Comparison of ENCODE assay signal across 19 mouse cellular contexts in the genomic region with DNA sequence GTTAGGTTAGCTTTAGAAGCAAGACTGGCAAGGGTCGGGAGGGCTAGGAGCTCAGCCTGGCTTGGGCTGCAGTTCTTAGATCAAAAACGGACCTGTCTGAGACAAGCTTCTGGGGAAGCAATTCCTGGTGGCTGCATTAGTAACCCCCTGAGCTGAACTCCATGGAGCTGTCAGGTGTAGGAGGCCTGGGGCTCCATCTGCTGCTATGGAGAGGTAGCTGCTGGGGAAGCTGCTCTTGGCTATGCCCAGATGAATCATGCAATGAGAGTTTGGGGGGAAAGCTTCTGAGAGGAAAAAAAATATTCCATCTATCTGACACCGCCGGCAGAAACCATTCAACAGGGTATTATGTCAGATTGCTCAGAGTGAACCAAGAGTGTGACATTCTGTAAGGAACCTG.
A peak's percentile ranks its signal among the peaks of the same experiment; 100 is the strongest.
DNase-seq lines count a peak whose midpoint lies in the region; ATAC-seq and TF ChIP-seq lines count a peak whose summit lies in the region.
"Had no signal": no experiment of that assay in that cellular context is flagged by ENCODE, and none has a peak within 500 bp of the region (broad histone marks: within the 10 kb centered on the region; RNA-seq: fewer than 3 reads in every experiment).

No protein-coding gene starts in this region.

- 76% methylated on average over 4 of the region's 4 CpGs for WGBS in intestine, postnatal 0 days
- 81% methylated on average over 4 of the region's 4 CpGs for WGBS in intestine, embryonic 15.5 days
- 80% methylated on average over 4 of the region's 4 CpGs for WGBS in midbrain, embryonic 10.5 days
- 85% methylated on average over 4 of the region's 4 CpGs for WGBS in midbrain, embryonic 13.5 days
- 76% methylated on average over 4 of the region's 4 CpGs for WGBS in stomach, embryonic 16.5 days
- WGBS in hindbrain, embryonic 13.5 days, result 81% methylated on average over 4 of the region's 4 CpGs

- H3K27ac ChIP-seq in intestine, postnatal 0 days (ENCODE audit: low read depth, low read length), result no peak overlapping the region
- no peak overlapping the region for H3K27ac ChIP-seq in intestine, embryonic 15.5 days
- H3K27ac ChIP-seq in midbrain, embryonic 10.5 days (replicated peaks), result 0 out of 2 replicates have a peak overlapping the region, but pooled peaks have one; percentile 34
- H3K27ac ChIP-seq in midbrain, embryonic 13.5 days, result no peak overlapping the region
- 0 out of 2 replicates have a peak overlapping the region, but pooled peaks have one; percentile 57 for H3K27ac ChIP-seq in stomach, embryonic 16.5 days (ENCODE audit: low read length)
- no peak overlapping the region for H3K27ac ChIP-seq in hindbrain, embryonic 13.5 days
- H3K27ac ChIP-seq: embryonic facial prominence, embryonic 13.5 days; forebrain, embryonic 12.5 days; heart, embryonic 15.5 days; hindbrain, embryonic 10.5 days; hindbrain, embryonic 15.5 days had no signal

- H3K9me3 ChIP-seq in intestine, postnatal 0 days (ENCODE audit: control insufficient read depth), result no peaks in the 10 kb centered on the region
- no peaks in the 10 kb centered on the region for H3K9me3 ChIP-seq in intestine, embryonic 15.5 days
- no peaks in the 10 kb centered on the region for H3K9me3 ChIP-seq in midbrain, embryonic 10.5 days (replicated peaks)
- no peaks in the 10 kb centered on the region for H3K9me3 ChIP-seq in midbrain, embryonic 13.5 days
- no peaks in the 10 kb centered on the region for H3K9me3 ChIP-seq in stomach, embryonic 16.5 days (replicated peaks; ENCODE audit: control insufficient read depth, low read length)
- no peaks in the 10 kb centered on the region for H3K9me3 ChIP-seq in hindbrain, embryonic 13.5 days
- H3K9me3 ChIP-seq: embryonic facial prominence, embryonic 13.5 days; forebrain, embryonic 12.5 days; heart, embryonic 15.5 days; hindbrain, embryonic 10.5 days; hindbrain, embryonic 15.5 days had no signal

- DNase-seq in midbrain, embryonic 10.5 days (ENCODE audit: low spot score), result no peak
- DNase-seq in Patski (ENCODE audit: low read depth, low spot score), result no peak
- DNase-seq: adrenal gland, postnatal 14 days; cerebellum, adult 18-20 months; cerebellum, postnatal 14 days; gastrocnemius, postnatal 10 days; heart, adult 18-20 months had no signal

- POLR2A ChIA-PET in Patski (lab: Charles Lee), result no interaction called here

- in situ Hi-C loops in Patski (cut with MboI; ENCODE audit: low pct_unique_long_range_greater_than_20kb), result loop anchor here (10.0 to 25.0 kb wide), 2 partner anchors 96 to 389 kb away; no protein-coding TSS in a partner anchor

- H3K4me2 ChIP-seq in intestine, postnatal 0 days (replicated peaks; ENCODE audit: low read depth), result no peak overlapping the region
- no peak overlapping the region for H3K4me2 ChIP-seq in intestine, embryonic 15.5 days (replicated peaks)
- H3K4me2 ChIP-seq in midbrain, embryonic 13.5 days (replicated peaks), result no peak overlapping the region
- H3K4me2 ChIP-seq in stomach, embryonic 16.5 days (ENCODE audit: low read depth, low read length), result no peak overlapping the region
- no peak overlapping the region for H3K4me2 ChIP-seq in hindbrain, embryonic 13.5 days
- H3K4me2 ChIP-seq: embryonic facial prominence, embryonic 13.5 days; forebrain, embryonic 12.5 days; heart, embryonic 11.5 days; heart, embryonic 15.5 days; hindbrain, embryonic 15.5 days had no signal

- 0 out of 2 replicates have a peak, but pooled peaks have one; percentile 29 for TF ChIP-seq CTCF in intestine, postnatal 0 days (IDR thresholded peaks at IDR 0.05; ENCODE audit: low read depth)
- peak; percentile 46 for TF ChIP-seq CTCF in Patski (IDR thresholded peaks at IDR 0.05)

- H3K9ac ChIP-seq in intestine, postnatal 0 days (ENCODE audit: low read depth, low read length), result no peak overlapping the region
- no peak overlapping the region for H3K9ac ChIP-seq in intestine, embryonic 15.5 days
- no peak overlapping the region for H3K9ac ChIP-seq in midbrain, embryonic 13.5 days (replicated peaks)
- H3K9ac ChIP-seq in stomach, embryonic 16.5 days (ENCODE audit: low read length), result no peak overlapping the region
- H3K9ac ChIP-seq in hindbrain, embryonic 13.5 days, result no peak overlapping the region
- H3K9ac ChIP-seq: embryonic facial prominence, embryonic 13.5 days; forebrain, embryonic 12.5 days; heart, embryonic 15.5 days; hindbrain, embryonic 15.5 days had no signal

- CTCF ChIA-PET in Patski (lab: Charles Lee), result interaction anchor here (1.1 to 1.6 kb wide), 5 partner anchors 9 to 151 kb away, joined by 3 to 6 read pairs (median 3); no protein-coding TSS in a partner anchor

- H3K4me1 ChIP-seq in intestine, postnatal 0 days (replicated peaks; ENCODE audit: control insufficient read depth, insufficient read depth, low read length), result no peaks in the 10 kb centered on the region
- 0 out of 2 replicates have a peak, but pooled peaks cover 4% of the 10 kb centered on the region for H3K4me1 ChIP-seq in intestine, embryonic 15.5 days (replicated peaks)
- H3K4me1 ChIP-seq in midbrain, embryonic 10.5 days, result peaks cover 12% of the 10 kb centered on the region
- peaks cover 13% of the 10 kb centered on the region for H3K4me1 ChIP-seq in midbrain, embryonic 13.5 days (replicated peaks)
- no peaks in the 10 kb centered on the region for H3K4me1 ChIP-seq in stomach, embryonic 16.5 days (ENCODE audit: control insufficient read depth, insufficient read depth, low read length)
- H3K4me1 ChIP-seq in hindbrain, embryonic 13.5 days (replicated peaks), result no peaks in the 10 kb centered on the region
- H3K4me1 ChIP-seq: embryonic facial prominence, embryonic 13.5 days had no signal

- H3K4me3 ChIP-seq in intestine, postnatal 0 days (ENCODE audit: low read depth, low read length), result no peak overlapping the region
- no peak overlapping the region for H3K4me3 ChIP-seq in intestine, embryonic 15.5 days (replicated peaks)
- H3K4me3 ChIP-seq in midbrain, embryonic 10.5 days, result no peak overlapping the region
- no peak overlapping the region for H3K4me3 ChIP-seq in midbrain, embryonic 13.5 days (replicated peaks)
- H3K4me3 ChIP-seq in stomach, embryonic 16.5 days (replicated peaks; ENCODE audit: low read length), result no peak overlapping the region
- H3K4me3 ChIP-seq in hindbrain, embryonic 13.5 days, result no peak overlapping the region
- H3K4me3 ChIP-seq: embryonic facial prominence, embryonic 13.5 days; forebrain, embryonic 12.5 days; heart, embryonic 15.5 days; hindbrain, embryonic 10.5 days; hindbrain, embryonic 15.5 days had no signal

- H3K36me3 ChIP-seq in intestine, postnatal 0 days (ENCODE audit: control insufficient read depth, insufficient read depth), result no peaks in the 10 kb centered on the region
- H3K36me3 ChIP-seq in intestine, embryonic 15.5 days, result no peaks in the 10 kb centered on the region
- H3K36me3 ChIP-seq in midbrain, embryonic 10.5 days, result no peaks in the 10 kb centered on the region
- no peaks in the 10 kb centered on the region for H3K36me3 ChIP-seq in midbrain, embryonic 13.5 days
- no peaks in the 10 kb centered on the region for H3K36me3 ChIP-seq in stomach, embryonic 16.5 days (ENCODE audit: control insufficient read depth, insufficient read depth, low read length)
- no peaks in the 10 kb centered on the region for H3K36me3 ChIP-seq in hindbrain, embryonic 13.5 days
- H3K36me3 ChIP-seq: embryonic facial prominence, embryonic 13.5 days; forebrain, embryonic 12.5 days; heart, embryonic 15.5 days; hindbrain, embryonic 10.5 days; hindbrain, embryonic 15.5 days had no signal

- ATAC-seq in intestine, postnatal 0 days, result no peak
- ATAC-seq in intestine, embryonic 15.5 days, result no peak
- no peak for ATAC-seq in midbrain, embryonic 13.5 days
- ATAC-seq in Patski, result peak; percentile 32
- ATAC-seq in stomach, embryonic 16.5 days (ENCODE audit: insufficient read depth, low FRiP score), result no peak
- ATAC-seq in hindbrain, embryonic 13.5 days (ENCODE audit: low FRiP score), result no peak
- ATAC-seq: forebrain, embryonic 16.5 days had no signal

- H3K27me3 ChIP-seq in intestine, postnatal 0 days (replicated peaks; ENCODE audit: control insufficient read depth, insufficient read depth, low read length), result no peaks in the 10 kb centered on the region
- no peaks in the 10 kb centered on the region for H3K27me3 ChIP-seq in intestine, embryonic 15.5 days (replicated peaks)
- H3K27me3 ChIP-seq in midbrain, embryonic 10.5 days (ENCODE audit: low read depth, poor library complexity, severe bottlenecking), result no peaks in the 10 kb centered on the region
- H3K27me3 ChIP-seq in midbrain, embryonic 13.5 days, result no peaks in the 10 kb centered on the region
- H3K27me3 ChIP-seq in Patski, result no peaks in the 10 kb centered on the region
- no peaks in the 10 kb centered on the region for H3K27me3 ChIP-seq in stomach, embryonic 16.5 days (ENCODE audit: control insufficient read depth, insufficient read depth, low read length)
- no peaks in the 10 kb centered on the region for H3K27me3 ChIP-seq in hindbrain, embryonic 13.5 days
- H3K27me3 ChIP-seq: embryonic facial prominence, embryonic 13.5 days; forebrain, embryonic 12.5 days; heart, embryonic 15.5 days; hindbrain, embryonic 15.5 days had no signal

Comparison
In these comparisons a context has a peak if more than half of its experiments do, and no peak if none do; other contexts are left out.
1. H3K27ac ChIP-seq: peak in midbrain, embryonic 10.5 days (single experiment) and stomach, embryonic 16.5 days (single experiment); none in intestine, postnatal 0 days (single experiment), intestine, embryonic 15.5 days (single experiment), midbrain, embryonic 13.5 days (single experiment) and hindbrain, embryonic 13.5 days (single experiment).